Mouse (Mus musculus) left cerebral cortex, postnatal 25 days (tissue): ENCODE results near the gene Mbip. TPM values are rescaled to one million over a fixed set of nuclear protein-coding genes. Genes with fewer than 3 reads are reported as not detected.

Source experiments
- DNase-seq, 2 experiments: peaks; one replicate each; pipeline ENCODE4 v3.0.0; 2022; ENCODE audit warnings: low spot score in 2 of 2, mixed read lengths in 1 of 2
- intact Hi-C: fragments of 180-260 bp; cut with DNase I; formaldehyde crosslinking; loops from one replicate; pipeline ENCODE4 v1.15.1; 2025
- total RNA-seq, 2 experiments: library from RNA; stranded (reverse); gene quantifications; 2 replicates each; pipeline ENCODE4 v1.2.3; 2021

The Mbip gene
- total RNA-seq, 2 experiments from 2014 or later, result 18.4 to 22.5 TPM

- intact Hi-C loops, result no loop called here
- no peak for DNase-seq
These were observed 48.6 kb downstream of the Mbip start for GRCm38 (mm10) chr12:56297099-56297498.

GRCm38 (mm10) chr12:56296524-56296923, 49.2 kb downstream of the Mbip start:
- intact Hi-C loops, result no loop called here
- no peak for DNase-seq

GRCm38 (mm10) chr12:56295160-56295559, 50.5 kb downstream of the Mbip start:
- no peak for DNase-seq
- intact Hi-C loops, result no loop called here

GRCm38 (mm10) chr12:56288548-56288947, 57.1 kb downstream of the Mbip start:
- peak in 1 of 2 experiments; percentile 11 for DNase-seq
- intact Hi-C loops, result no loop called here

GRCm38 (mm10) chr12:56286828-56287227, 58.9 kb downstream of the Mbip start:
- no peak for DNase-seq

GRCm38 (mm10) chr12:56284210-56284609, 61.5 kb downstream of the Mbip start:
- DNase-seq, result no peak
- intact Hi-C loops, result no loop called here

More at GRCm38 (mm10) chr12:56286828-56287227, 58.9 kb downstream of the Mbip start:
- intact Hi-C loops, result no loop called here

GRCm38 (mm10) chr12:56281649-56282048, 64.0 kb downstream of the Mbip start:
- intact Hi-C loops, result no loop called here
- no peak for DNase-seq

Other genes starting within 250 kb of the Mbip start
- 1 to 10 TPM in 1 of 2 experiments, under 1 TPM in 1; 0.34 to 1.3 TPM for gene Nkx2-1, start 191.0 kb upstream of the Mbip start, total RNA-seq